Mouse (Mus musculus) embryonic facial prominence, embryonic 13.5 days (tissue): ENCODE measurements around the gene Gm43064. TPM values are rescaled to one million over a fixed set of nuclear protein-coding genes. Genes with fewer than 3 reads are reported as not detected.

Experiments
- ATAC-seq: fragments of 200-750 bp; cut with Nextera tagmentation; 2 replicates; pipeline ENCODE4 v1.8.0; 2017; ENCODE audit warnings: low read depth; ENCODE audit not compliant: insufficient number of reproducible peaks, insufficient read depth, low FRiP score, low TSS enrichment
- H3K27ac ChIP-seq: fragments of 300-500 bp; sonication (generic); 2 replicates; pipeline ENCODE4 v1.5.1; 2015; ENCODE audit warnings: moderate library complexity, mild to moderate bottlenecking, inconsistent platforms
- H3K27me3 ChIP-seq: fragments of 300-500 bp; sonication (generic); 2 replicates; pipeline ENCODE4 v1.6.1; 2015; ENCODE audit warnings: mild to moderate bottlenecking, inconsistent platforms
- H3K36me3 ChIP-seq: fragments of 300-500 bp; sonication (generic); 2 replicates; pipeline ENCODE4 v1.6.1; 2015; ENCODE audit warnings: mild to moderate bottlenecking, inconsistent platforms
- H3K4me1 ChIP-seq: fragments of 300-500 bp; sonication (generic); 2 replicates; pipeline ENCODE4 v1.6.1; 2015; ENCODE audit warnings: inconsistent platforms
- H3K4me2 ChIP-seq: fragments of 300-500 bp; sonication (generic); 2 replicates; pipeline ENCODE4 v1.6.1; 2015; ENCODE audit warnings: moderate library complexity, mild to moderate bottlenecking, inconsistent platforms
- H3K4me3 ChIP-seq: fragments of 300-500 bp; sonication (generic); 2 replicates; pipeline ENCODE4 v1.5.1; 2015; ENCODE audit warnings: mild to moderate bottlenecking, inconsistent platforms
- H3K9ac ChIP-seq: fragments of 300-500 bp; sonication (generic); 2 replicates; pipeline ENCODE4 v1.6.1; 2015; ENCODE audit warnings: mild to moderate bottlenecking, inconsistent platforms
- H3K9me3 ChIP-seq: fragments of 300-500 bp; sonication (generic); 2 replicates; pipeline ENCODE4 v1.6.1; 2016; ENCODE audit warnings: inconsistent platforms
- WGBS: fragments of 180-500 bp; shearing (Covaris S2); methylation state at CpG from one replicate; pipeline ENCODE4 v1.1.7; 2015; ENCODE audit warnings: mixed read lengths; 5-methylcytosine and 5-hydroxymethylcytosine counted together
- polyA plus RNA-seq: library from polyadenylated mRNA; unstranded; fragments of >200 nt; fragmentation: Nextera tagmentation; extraction: Ambion mirVana; gene quantifications from 2 replicates; pipeline ENCODE4 v1.2.1, GENCODE M21; 2015

The Gm43064 gene
- 0.24 and 0.91 TPM in 2 replicates for polyA plus RNA-seq

GRCm38 (mm10) chr3:103808891-103809798 lies at the start of gene Gm43064, which contains the start of the genes Dclre1b and Ap4b1:
Gene Gm43064 (plus strand): TSS chr3:103809573.
Gene Dclre1b (minus strand): TSS chr3:103809444.
Gene Ap4b1 (plus strand): TSS chr3:103809520.
- under 1% methylated on average over 58 of the region's 70 CpGs for WGBS
- no peaks in the 10 kb centered on the region for H3K9me3 ChIP-seq

GRCm38 (mm10) chr3:103766789-103767188 lies 42.6 kb upstream of the Gm43064 start:
- Histone ChIP-seq H3K4me1 (peaks cover 3% of the 10 kb centered on the region; the same call in 1 of the 2 replicates), H3K27ac (no peak overlapping the region), H3K9ac (no peak overlapping the region), H3K4me3 (no peak overlapping the region), H3K36me3 (peaks cover 51% of the 10 kb centered on the region), H3K9me3 (no peaks in the 10 kb centered on the region), H3K27me3 (no peaks in the 10 kb centered on the region), H3K4me2 (no peak overlapping the region)
- no peak for ATAC-seq
- WGBS = 62% methylated on average over 3 of the region's 3 CpGs

More at GRCm38 (mm10) chr3:103808891-103809798, at the start of gene Gm43064, which contains the start of the genes Dclre1b and Ap4b1:
- peak; percentile 93 for ATAC-seq
- H3K9ac ChIP-seq = peak within 1 kb of the TSS; percentile 91
- H3K4me3 ChIP-seq = peak within 1 kb of the TSS; percentile 78
- peaks cover 9% of the 10 kb centered on the region for H3K4me1 ChIP-seq
- peak within 1 kb of the TSS; percentile 74 for H3K4me2 ChIP-seq
- peaks cover 35% of the 10 kb centered on the region for H3K36me3 ChIP-seq
- peak within 1 kb of the TSS; percentile 88 for H3K27ac ChIP-seq
- H3K27me3 ChIP-seq = no peaks in the 10 kb centered on the region

GRCm38 (mm10) chr3:103771531-103772130 lies 37.7 kb upstream of the Gm43064 start:
- Histone ChIP-seq H3K9me3 (no peaks in the 10 kb centered on the region), H3K4me3 (no peak overlapping the region), H3K36me3 (peaks cover 27% of the 10 kb centered on the region), H3K9ac (no peak overlapping the region), H3K27ac (no peak overlapping the region), H3K4me1 (peaks cover 7% of the 10 kb centered on the region), H3K27me3 (no peaks in the 10 kb centered on the region), H3K4me2 (no peak overlapping the region)
- 77% methylated on average over 9 of the region's 9 CpGs for WGBS
- no peak for ATAC-seq

GRCm38 (mm10) chr3:103772846-103773245 lies 36.5 kb upstream of the Gm43064 start:
- Histone ChIP-seq H3K27me3 (no peaks in the 10 kb centered on the region), H3K4me3 (no peak overlapping the region), H3K9me3 (no peaks in the 10 kb centered on the region), H3K4me2 (no peak overlapping the region), H3K9ac (no peak overlapping the region), H3K27ac (no peak overlapping the region), H3K36me3 (peaks cover 39% of the 10 kb centered on the region), H3K4me1 (peaks cover 7% of the 10 kb centered on the region)
- 83% methylated on average over 4 of the region's 4 CpGs for WGBS
- no peak for ATAC-seq

- WGBS = 78% methylated on average over 3 of the region's 3 CpGs
- H3K27ac ChIP-seq = no peak overlapping the region
Measured at GRCm38 (mm10) chr3:103773508-103773907, 35.9 kb upstream of the Gm43064 start.

GRCm38 (mm10) chr3:103774009-103774408 lies 35.4 kb upstream of the Gm43064 start:
- Histone ChIP-seq H3K4me1 (peaks cover 7% of the 10 kb centered on the region), H3K4me2 (no peak overlapping the region), H3K27me3 (no peaks in the 10 kb centered on the region), H3K4me3 (no peak overlapping the region), H3K9me3 (no peaks in the 10 kb centered on the region), H3K36me3 (peaks cover 38% of the 10 kb centered on the region), H3K9ac (no peak overlapping the region), H3K27ac (no peak overlapping the region)
- WGBS = 90% methylated on average over 15 of the region's 15 CpGs
- ATAC-seq = no peak

More at GRCm38 (mm10) chr3:103773508-103773907, 35.9 kb upstream of the Gm43064 start:
- Histone ChIP-seq H3K4me1 (peaks cover 7% of the 10 kb centered on the region), H3K27me3 (no peaks in the 10 kb centered on the region), H3K36me3 (peaks cover 41% of the 10 kb centered on the region), H3K9ac (no peak overlapping the region), H3K4me2 (no peak overlapping the region), H3K4me3 (no peak overlapping the region), H3K9me3 (no peaks in the 10 kb centered on the region)
- ATAC-seq = no peak

- Histone ChIP-seq H3K27ac (no peak overlapping the region), H3K4me3 (no peak overlapping the region), H3K4me2 (no peak overlapping the region), H3K36me3 (peaks cover 26% of the 10 kb centered on the region), H3K9me3 (no peaks in the 10 kb centered on the region), H3K4me1 (peaks cover 2% of the 10 kb centered on the region; the same call in 1 of the 2 replicates), H3K9ac (no peak overlapping the region), H3K27me3 (no peaks in the 10 kb centered on the region)
- WGBS = 90% methylated on average over 11 of the region's 11 CpGs
- no peak for ATAC-seq
Measured at GRCm38 (mm10) chr3:103777940-103778339, 31.4 kb upstream of the Gm43064 start.

GRCm38 (mm10) chr3:103778660-103779059 lies 30.7 kb upstream of the Gm43064 start:
- no peak overlapping the region for H3K27ac ChIP-seq
- no peaks in the 10 kb centered on the region for H3K9me3 ChIP-seq
- 84% methylated on average over 6 of the region's 6 CpGs for WGBS
- peaks cover 23% of the 10 kb centered on the region for H3K36me3 ChIP-seq
- H3K27me3 ChIP-seq = no peaks in the 10 kb centered on the region
- no peak overlapping the region for H3K4me3 ChIP-seq
- ATAC-seq = no peak
- H3K9ac ChIP-seq = no peak overlapping the region
- H3K4me1 ChIP-seq = peaks cover 4% of the 10 kb centered on the region; the same call in 1 of the 2 replicates
- no peak overlapping the region for H3K4me2 ChIP-seq

- Histone ChIP-seq H3K4me1 (peaks cover 7% of the 10 kb centered on the region; the same call in 1 of the 2 replicates), H3K9me3 (no peaks in the 10 kb centered on the region), H3K9ac (no peak overlapping the region), H3K4me3 (no peak overlapping the region), H3K36me3 (peaks cover 23% of the 10 kb centered on the region), H3K27ac (no peak overlapping the region), H3K27me3 (no peaks in the 10 kb centered on the region), H3K4me2 (no peak overlapping the region)
- WGBS = 87% methylated on average over 7 of the region's 7 CpGs
- ATAC-seq = no peak
Measured at GRCm38 (mm10) chr3:103779183-103779582, 30.2 kb upstream of the Gm43064 start.

GRCm38 (mm10) chr3:103780271-103780670 lies 29.1 kb upstream of the Gm43064 start:
- H3K4me3 ChIP-seq = no peak overlapping the region
- H3K9me3 ChIP-seq = no peaks in the 10 kb centered on the region
- no peak for ATAC-seq
- peaks cover 7% of the 10 kb centered on the region; the same call in 1 of the 2 replicates for H3K4me1 ChIP-seq
- no peaks in the 10 kb centered on the region for H3K27me3 ChIP-seq
- H3K4me2 ChIP-seq = no peak overlapping the region
- H3K36me3 ChIP-seq = peaks cover 23% of the 10 kb centered on the region
- WGBS = 87% methylated on average over 3 of the region's 3 CpGs
- H3K9ac ChIP-seq = no peak overlapping the region
- H3K27ac ChIP-seq = no peak overlapping the region

- Histone ChIP-seq H3K4me1 (peaks cover 7% of the 10 kb centered on the region; the same call in 1 of the 2 replicates), H3K27ac (no peak overlapping the region), H3K4me3 (no peak overlapping the region), H3K36me3 (peaks cover 19% of the 10 kb centered on the region), H3K9ac (no peak overlapping the region), H3K4me2 (no peak overlapping the region), H3K9me3 (no peaks in the 10 kb centered on the region), H3K27me3 (no peaks in the 10 kb centered on the region)
- 82% methylated on average over 5 of the region's 5 CpGs for WGBS
- ATAC-seq = no peak
Measured at GRCm38 (mm10) chr3:103780777-103781176, 28.6 kb upstream of the Gm43064 start.
